Mouse (Mus musculus) lung, postnatal 0 days (tissue): ENCODE data around the gene Cpne6. TPM values are rescaled to one million over a fixed set of nuclear protein-coding genes. Genes with fewer than 3 reads are reported as not detected.
A peak's percentile ranks its signal among the peaks of the same experiment; 100 is the strongest.

Source experiments
- ATAC-seq: fragments of 200-750 bp; cut with Nextera tagmentation; 2 replicates; pipeline ENCODE4 v1.8.0; 2017; ENCODE audit warnings: moderate library complexity
- DNase-seq: peaks from one replicate; pipeline ENCODE4 v3.0.0-alpha.2; 2016; ENCODE audit warnings: low spot score
- H3K27ac ChIP-seq: fragments of 300-500 bp; sonication (generic); 2 replicates; pipeline ENCODE4 v1.5.1; 2014; ENCODE audit warnings: antibody characterized with exemption, mild to moderate bottlenecking, low read length, mixed read lengths
- H3K27me3 ChIP-seq: fragments of 300-500 bp; sonication (generic); replicated peaks from 2 replicates; pipeline ENCODE4 v1.6.1; 2014; ENCODE audit warnings: low read length, mixed read lengths; ENCODE audit not compliant: insufficient read depth
- H3K36me3 ChIP-seq: fragments of 300-500 bp; sonication (generic); 2 replicates; pipeline ENCODE4 v1.6.1; 2014; ENCODE audit warnings: low read length, mixed read lengths; ENCODE audit not compliant: insufficient read depth
- H3K4me1 ChIP-seq: fragments of 300-500 bp; sonication (generic); 2 replicates; pipeline ENCODE4 v1.6.1; 2014; ENCODE audit warnings: antibody characterized with exemption, low read depth, low read length, mixed read lengths; ENCODE audit not compliant: insufficient read depth
- H3K4me2 ChIP-seq: fragments of 300-500 bp; sonication (generic); replicated peaks from 2 replicates; pipeline ENCODE4 v1.6.1; 2014; ENCODE audit warnings: low read depth, mild to moderate bottlenecking, low read length, moderate library complexity, mixed read lengths
- H3K4me3 ChIP-seq: fragments of 300-500 bp; sonication (generic); 2 replicates; pipeline ENCODE4 v1.5.1; 2014; ENCODE audit warnings: low read depth, low read length
- H3K9ac ChIP-seq: fragments of 300-500 bp; sonication (generic); replicated peaks from 2 replicates; pipeline ENCODE4 v1.6.1; 2014; ENCODE audit warnings: low read depth, mild to moderate bottlenecking
- H3K9me3 ChIP-seq: fragments of 300-500 bp; sonication (generic); 2 replicates; pipeline ENCODE4 v1.6.1; 2016; ENCODE audit warnings: low read length, mixed read lengths
- CTCF ChIP-seq: IDR thresholded peaks from 2 replicates; pipeline ENCODE4 v1.5.1; 2016; ENCODE audit warnings: antibody characterized with exemption, mild to moderate bottlenecking
- EP300 ChIP-seq: IDR thresholded peaks from 2 replicates; pipeline ENCODE4 v1.6.1; 2016; ENCODE audit warnings: antibody characterized with exemption, mild to moderate bottlenecking, control low read depth
- WGBS: fragments of 180-500 bp; shearing (Covaris S2); extraction: QIAGEN DNeasy Blood & Tissue Kit; methylation state at CpG from one replicate; pipeline ENCODE4 v1.1.7; 2014; 5-methylcytosine and 5-hydroxymethylcytosine counted together
- polyA plus RNA-seq: library from polyadenylated mRNA; unstranded; fragments of >200 nt; fragmentation: Nextera tagmentation; extraction: Ambion mirVana; gene quantifications from 2 replicates; pipeline ENCODE4 v1.2.1, GENCODE M21; 2015

Gene Cpne6
- polyA plus RNA-seq, 1 experiment from 2014 or later, result not detected

GRCm38 (mm10) chr14:55470806-55471205, 39.4 kb upstream of the Cpne6 start:
- Histone ChIP-seq H3K9ac (no peak overlapping the region), H3K4me1 (no peaks in the 10 kb centered on the region), H3K36me3 (no peaks in the 10 kb centered on the region), H3K27me3 (no peaks in the 10 kb centered on the region), H3K4me3 (no peak overlapping the region), H3K9me3 (no peaks in the 10 kb centered on the region), H3K4me2 (0 out of 2 replicates have a peak overlapping the region, but pooled peaks have one; percentile 22), H3K27ac (no peak overlapping the region)
- no peak for ATAC-seq
- peak; percentile 20 for DNase-seq
- 2% methylated on average over 10 of the region's 10 CpGs for WGBS
- TF ChIP-seq CTCF, result no peak
- TF ChIP-seq EP300, result no peak

GRCm38 (mm10) chr14:55475654-55476053, 34.6 kb upstream of the Cpne6 start:
- no peak overlapping the region for H3K27ac ChIP-seq
- H3K36me3 ChIP-seq, result no peaks in the 10 kb centered on the region
- H3K4me1 ChIP-seq, result 0 out of 2 replicates have a peak, but pooled peaks cover 4% of the 10 kb centered on the region
- no peak overlapping the region for H3K4me3 ChIP-seq
- DNase-seq, result no peak
- H3K27me3 ChIP-seq, result no peaks in the 10 kb centered on the region
- H3K9me3 ChIP-seq, result no peaks in the 10 kb centered on the region
- no peak overlapping the region for H3K4me2 ChIP-seq
- TF ChIP-seq CTCF, result no peak
- TF ChIP-seq EP300, result no peak
- ATAC-seq, result no peak
- H3K9ac ChIP-seq, result no peak overlapping the region
- 46% methylated on average over 2 of the region's 2 CpGs for WGBS

- Histone ChIP-seq H3K27ac (no peak overlapping the region), H3K4me1 (0 out of 2 replicates have a peak, but pooled peaks cover 4% of the 10 kb centered on the region), H3K9me3 (no peaks in the 10 kb centered on the region), H3K36me3 (no peaks in the 10 kb centered on the region), H3K4me3 (no peak overlapping the region), H3K9ac (no peak overlapping the region), H3K27me3 (no peaks in the 10 kb centered on the region), H3K4me2 (no peak overlapping the region)
- DNase-seq (no peak), ATAC-seq (no peak)
- WGBS, result 100% methylated on average over 1 of the region's 1 CpGs
- TF ChIP-seq EP300, result no peak
- no peak for TF ChIP-seq CTCF
Measured at GRCm38 (mm10) chr14:55477421-55477820, 32.8 kb upstream of the Cpne6 start.

GRCm38 (mm10) chr14:55477829-55478228, 32.4 kb upstream of the Cpne6 start:
- 84% methylated on average over 5 of the region's 5 CpGs for WGBS
- H3K9ac ChIP-seq, result no peak overlapping the region

GRCm38 (mm10) chr14:55478651-55479599, 31.3 kb upstream of the Cpne6 start, which contains the start of gene Dhrs4:
Gene Dhrs4 (plus strand): TSS chr14:55478758.
- 2% methylated on average over 38 of the region's 38 CpGs for whole genome bisulfite sequencing
- H3K36me3 ChIP-seq, result no peaks in the 10 kb centered on the region
- peak within 1 kb of the TSS; percentile 57 for H3K4me3 ChIP-seq
- peak within 1 kb of the TSS; percentile 62 for H3K27ac ChIP-seq
- peak within 1 kb of the TSS; percentile 63 for H3K9ac ChIP-seq
- 0 out of 2 replicates have a peak, but pooled peaks cover 4% of the 10 kb centered on the region for H3K4me1 ChIP-seq
- H3K9me3 ChIP-seq, result no peaks in the 10 kb centered on the region
- peak; percentile 93 for DNase-seq
- no peak for TF ChIP-seq EP300
- TF ChIP-seq CTCF, result peak; percentile 82
- peak; percentile 99 for ATAC-seq
- H3K4me2 ChIP-seq, result peak within 1 kb of the TSS; percentile 56
- H3K27me3 ChIP-seq, result no peaks in the 10 kb centered on the region

More at GRCm38 (mm10) chr14:55477829-55478228, 32.4 kb upstream of the Cpne6 start:
- no peak overlapping the region for H3K4me2 ChIP-seq
- ATAC-seq (no peak), DNase-seq (no peak)
- no peak overlapping the region for H3K4me3 ChIP-seq
- no peaks in the 10 kb centered on the region for H3K9me3 ChIP-seq
- H3K27ac ChIP-seq, result no peak overlapping the region
- TF ChIP-seq CTCF (no peak), EP300 (no peak)
- H3K27me3 ChIP-seq, result no peaks in the 10 kb centered on the region
- H3K36me3 ChIP-seq, result no peaks in the 10 kb centered on the region
- 0 out of 2 replicates have a peak, but pooled peaks cover 4% of the 10 kb centered on the region for H3K4me1 ChIP-seq

GRCm38 (mm10) chr14:55479629-55480028, 30.6 kb upstream of the Cpne6 start:
- no peak for DNase-seq
- no peaks in the 10 kb centered on the region for H3K36me3 ChIP-seq
- ATAC-seq, result no peak
- TF ChIP-seq EP300, result no peak
- TF ChIP-seq CTCF, result no peak
- no peak overlapping the region for H3K9ac ChIP-seq
- WGBS, result 94% methylated on average over 10 of the region's 10 CpGs
- H3K27ac ChIP-seq, result no peak overlapping the region
- H3K4me2 ChIP-seq, result no peak overlapping the region
- no peaks in the 10 kb centered on the region for H3K27me3 ChIP-seq
- H3K9me3 ChIP-seq, result no peaks in the 10 kb centered on the region
- H3K4me1 ChIP-seq, result 0 out of 2 replicates have a peak, but pooled peaks cover 4% of the 10 kb centered on the region
- no peak overlapping the region for H3K4me3 ChIP-seq
